Mouse (Mus musculus) induced T-regulatory cell, adult 2 months (primary cell): ENCODE data around the gene Fam83g.
A peak's percentile ranks its signal among the peaks of the same experiment; 100 is the strongest.

ENCODE experiments used
- DNase-seq: peaks from one replicate; pipeline ENCODE4 v3.0.0-alpha.2; 2012; ENCODE audit warnings: low read depth

The Fam83g gene

DNA sequence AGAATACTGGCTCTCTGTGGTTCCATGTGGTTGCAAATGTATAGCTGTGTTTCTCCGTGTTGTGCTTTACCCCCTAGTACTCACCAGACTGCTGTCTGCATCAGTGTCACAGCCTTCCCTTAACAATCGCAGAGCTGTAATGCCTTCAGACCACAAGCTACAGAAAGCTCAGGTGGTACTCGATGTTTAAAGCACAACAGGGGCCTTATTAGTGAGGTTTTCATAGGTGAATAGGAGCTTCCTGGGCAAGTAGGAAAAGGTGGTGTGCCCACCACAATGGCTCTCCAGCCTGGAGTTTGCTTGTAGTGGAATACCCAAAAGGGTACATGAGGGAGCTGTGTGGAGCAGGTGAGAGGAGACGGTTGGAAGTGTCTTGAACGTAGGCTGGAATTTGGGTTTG is 31.7 kb upstream of the Fam83g start:
- peak; percentile 60 for DNase-seq

DNA sequence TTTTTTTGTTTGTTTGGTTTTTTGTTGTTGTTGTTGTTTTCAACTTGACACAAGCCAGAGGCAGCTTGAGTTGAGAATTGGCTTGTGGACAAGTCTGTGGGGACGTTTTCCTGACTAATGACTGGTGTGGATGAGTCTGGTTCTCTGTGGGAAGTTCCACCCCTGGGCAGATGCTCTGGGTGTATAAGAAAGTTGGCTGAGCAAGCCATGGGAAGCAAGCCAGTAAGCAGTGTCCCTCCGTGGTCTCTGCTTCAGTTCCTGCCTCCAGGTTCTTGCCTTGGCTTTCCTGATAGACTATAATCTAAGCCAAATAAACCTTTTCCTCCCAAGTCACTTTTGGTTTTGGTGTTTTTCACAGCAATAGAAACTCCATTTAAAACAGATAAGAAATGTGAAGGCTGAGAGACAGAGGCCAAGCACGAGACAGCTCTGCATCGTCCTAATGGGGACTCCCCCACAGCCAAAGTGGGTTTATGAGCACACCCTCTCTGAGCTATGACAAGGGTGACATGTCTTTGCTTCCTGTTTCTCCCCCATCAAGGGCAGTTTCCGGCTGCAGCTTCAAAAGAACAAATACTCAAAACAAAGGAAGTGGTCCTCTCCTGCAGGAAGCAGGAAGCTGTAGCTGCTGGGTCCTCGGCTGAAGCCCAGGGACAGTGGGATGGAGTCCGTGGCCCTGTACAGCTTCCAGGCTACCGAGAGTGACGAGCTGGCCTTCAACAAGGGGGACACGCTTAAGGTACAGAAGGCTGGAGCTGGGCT is 31.0 kb upstream of the Fam83g start, which contains the start of gene Grap:
Gene Grap, plus strand, starts transcription at position 580 of the 762 bp plus-strand sequence.
- DNase-seq: peak; percentile 95

DNA sequence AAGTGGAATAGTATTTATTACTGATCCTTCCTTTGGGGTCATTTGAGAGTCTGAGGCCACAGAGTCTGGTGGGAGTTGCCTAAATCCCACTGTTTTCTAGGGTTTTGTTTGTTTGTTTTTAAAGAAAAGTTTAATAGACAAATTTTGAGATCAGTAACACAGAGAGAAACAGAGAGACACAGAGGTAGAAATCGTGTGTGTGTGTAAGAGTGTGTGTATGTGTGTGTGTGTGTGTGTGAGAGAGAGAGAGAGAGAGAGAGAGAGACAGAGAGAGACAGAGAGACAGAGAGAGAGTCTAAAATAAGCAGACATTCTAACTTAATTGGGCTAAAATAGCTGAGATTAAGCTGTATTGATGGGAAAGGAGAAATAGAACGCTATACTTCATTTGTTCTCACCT is 30.3 kb upstream of the Fam83g start:
- DNase-seq: no peak

DNA sequence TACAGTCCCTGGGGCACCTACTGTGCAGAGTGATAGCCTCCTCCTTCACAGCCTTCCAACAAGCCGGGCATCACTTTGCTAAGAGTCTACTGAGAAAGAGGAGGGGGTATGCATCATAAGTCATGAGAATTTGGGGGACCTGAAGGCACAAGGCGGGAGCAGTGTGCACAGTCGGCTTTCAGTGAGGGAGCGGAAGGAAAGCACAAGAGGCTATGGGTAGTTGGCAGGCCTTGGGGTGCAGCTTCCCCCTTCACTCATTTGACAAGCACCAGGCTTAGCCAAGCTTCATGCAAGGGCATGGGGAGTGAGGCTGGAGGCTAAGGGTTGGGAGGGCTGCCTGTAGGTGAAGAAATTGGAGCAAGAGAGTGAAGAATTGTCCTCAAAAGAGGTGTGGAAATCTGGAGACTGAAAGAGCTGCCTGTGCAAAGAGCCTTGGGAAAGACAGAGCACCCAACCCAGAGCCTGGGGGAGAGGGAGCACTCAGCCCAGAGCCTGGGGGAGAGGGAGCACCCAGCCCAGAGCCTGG is 29.0 kb upstream of the Fam83g start:
- DNase-seq: peak; percentile 60

DNA sequence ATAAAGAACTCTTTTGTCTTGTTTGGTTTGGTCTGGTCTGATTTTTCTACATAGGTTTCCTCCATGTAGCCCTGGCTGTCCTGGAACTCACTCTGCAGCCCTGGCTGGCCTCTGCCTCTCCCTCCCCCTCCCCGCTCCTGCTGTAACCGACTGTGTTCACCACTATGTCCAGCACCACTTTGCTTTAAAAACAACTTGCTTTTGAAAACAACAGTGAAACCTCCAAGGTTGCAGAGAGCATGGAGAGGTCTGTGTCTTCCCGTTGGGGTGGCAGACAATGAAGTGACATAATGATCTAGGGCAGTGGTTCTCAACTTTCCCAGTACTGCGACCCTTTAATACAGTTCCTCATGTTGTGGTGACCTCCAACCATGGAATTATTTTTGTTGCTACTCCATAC is 28.2 kb upstream of the Fam83g start:
- DNase-seq: no peak

DNA sequence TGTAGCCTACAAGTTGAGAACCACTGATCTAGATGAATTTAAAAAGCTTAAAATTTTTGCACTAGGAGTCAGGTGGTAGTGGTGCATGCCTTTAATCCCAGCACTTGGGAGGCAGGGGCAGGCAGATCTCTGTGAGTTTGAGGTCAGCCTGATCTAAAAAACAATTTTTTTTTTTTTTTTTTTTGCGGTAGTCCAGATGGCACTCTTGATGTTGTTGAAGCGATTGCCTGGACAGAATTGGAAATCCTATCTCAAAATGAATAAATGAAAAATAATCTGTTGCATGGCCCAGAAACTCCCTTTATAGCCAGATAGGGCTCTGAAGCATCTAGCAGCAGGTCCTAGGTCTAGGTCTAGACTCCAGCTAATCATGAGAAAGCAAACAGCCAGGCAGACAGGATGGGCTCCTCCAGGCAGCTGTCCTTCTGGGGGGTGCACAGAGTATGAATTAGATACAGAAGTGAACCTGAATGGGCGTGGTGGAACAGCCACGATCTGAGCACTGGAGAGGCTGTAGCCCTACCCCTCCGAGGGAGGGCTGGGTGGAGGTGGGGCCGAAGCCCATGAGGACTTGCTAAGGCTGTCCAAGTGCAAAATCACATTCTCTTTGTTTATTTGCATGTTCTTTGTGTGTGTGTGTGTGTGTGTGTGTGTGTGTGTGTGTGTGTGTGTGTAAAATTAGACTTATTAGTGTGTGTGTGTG is 27.6 kb upstream of the Fam83g start:
- peak; percentile 64 for DNase-seq

DNA sequence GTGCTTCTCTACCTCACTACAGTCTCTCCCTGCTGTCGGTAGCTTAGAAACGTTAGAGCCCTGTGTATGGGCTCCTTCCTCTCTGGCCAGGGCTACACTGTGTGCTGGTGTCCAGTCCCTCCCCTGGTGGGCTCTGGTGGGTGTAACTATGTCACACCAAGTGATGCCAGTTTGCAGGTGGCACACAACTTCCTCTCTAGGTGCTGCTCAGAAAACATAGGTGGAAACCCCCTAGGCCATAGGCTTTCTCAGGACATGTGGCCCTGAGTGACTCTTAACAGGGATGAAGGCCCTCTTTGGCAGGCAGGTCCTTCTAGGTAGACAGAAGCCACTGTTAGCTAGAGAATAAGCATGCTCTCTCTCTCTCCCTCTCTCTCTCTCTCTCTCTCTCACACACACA is 26.5 kb upstream of the Fam83g start:
- DNase-seq: peak; percentile 65

DNA sequence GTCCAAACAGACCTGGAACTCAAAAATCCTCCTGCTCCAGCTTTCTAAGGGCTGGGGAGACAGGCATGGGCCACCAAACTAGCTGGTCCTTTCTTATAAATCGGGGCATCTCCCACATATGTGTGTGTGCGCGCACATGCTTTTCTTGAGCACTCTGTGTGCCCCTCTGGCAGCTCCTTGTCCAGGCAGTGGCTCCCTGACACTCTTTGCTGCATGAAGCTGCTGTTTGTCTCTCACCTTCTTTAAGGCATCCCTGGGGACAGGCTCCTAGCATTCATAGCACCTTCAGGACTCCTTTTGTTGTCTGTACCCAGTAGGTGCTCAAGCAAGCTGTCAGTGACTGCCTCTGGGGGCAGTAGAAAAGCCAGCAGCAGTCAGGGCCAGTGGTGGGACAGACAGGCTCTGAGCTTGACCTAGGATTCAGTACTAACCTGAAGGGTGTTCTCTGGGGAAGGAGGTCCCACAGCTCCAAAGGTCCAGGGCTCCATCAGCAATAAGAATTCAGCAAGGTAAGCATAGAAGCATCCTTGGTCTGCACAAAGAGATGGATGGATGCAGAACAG is 25.4 kb upstream of the Fam83g start:
- no peak for DNase-seq

DNA sequence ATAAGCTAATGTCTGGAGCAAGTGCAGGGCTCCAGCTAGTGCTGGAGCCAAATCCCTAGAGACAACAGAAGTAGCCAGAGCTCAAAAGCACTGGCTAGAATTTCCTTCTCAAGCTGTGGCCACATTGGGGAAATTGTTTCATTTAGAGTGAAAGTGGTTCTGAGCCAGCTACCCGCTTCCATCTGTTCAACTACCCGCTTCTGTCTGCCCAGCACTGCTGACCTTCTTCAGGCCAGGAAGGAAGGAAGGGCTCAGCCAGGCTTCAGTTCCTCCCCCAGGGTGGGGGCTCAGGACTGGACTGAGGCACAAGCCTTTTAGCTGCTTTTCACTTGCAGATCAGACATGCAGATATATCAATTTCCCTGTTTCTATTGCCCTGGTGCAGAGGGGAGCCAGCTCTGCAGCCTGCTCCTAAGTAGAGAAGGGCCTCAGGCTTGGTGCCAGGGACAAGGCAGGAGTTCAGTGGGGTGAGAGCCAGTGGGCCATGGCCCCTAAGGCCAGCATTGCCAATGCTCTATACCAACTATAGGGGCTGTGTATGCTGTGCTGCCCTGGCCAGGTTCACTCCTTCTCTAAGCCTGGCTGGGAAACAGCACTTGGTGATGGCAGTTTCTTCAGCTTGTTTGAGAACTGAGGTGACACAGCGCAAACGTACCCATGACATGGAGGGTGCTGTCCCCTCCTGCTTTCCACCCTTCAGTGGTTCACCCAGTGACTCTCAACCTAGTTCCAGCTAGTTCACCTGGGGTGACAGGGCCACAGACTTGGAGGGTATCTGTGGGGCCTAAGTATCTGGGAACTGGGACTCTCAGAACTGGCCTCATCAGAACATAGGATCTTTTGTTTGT is 24.7 kb upstream of the Fam83g start:
- peak; percentile 49 for DNase-seq

DNA sequence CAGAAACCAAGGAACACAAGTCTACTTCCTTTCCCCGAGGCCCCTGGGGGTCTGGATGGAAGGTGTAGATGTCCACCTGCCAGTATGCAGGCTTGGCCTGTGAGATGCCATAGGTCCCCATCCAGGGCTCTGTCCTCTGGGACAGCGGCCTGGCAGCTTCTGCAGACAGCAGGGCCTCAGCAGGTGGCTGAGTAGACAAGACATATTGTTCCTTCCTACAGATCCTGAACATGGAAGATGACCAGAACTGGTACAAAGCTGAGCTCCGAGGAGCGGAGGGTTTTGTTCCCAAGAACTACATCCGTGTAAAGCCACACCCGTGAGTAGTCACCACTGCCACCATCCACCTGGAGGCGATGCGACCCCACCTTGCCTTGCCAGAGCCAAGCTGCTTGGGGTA is 23.9 kb upstream of the Fam83g start:
- no peak for DNase-seq

DNA sequence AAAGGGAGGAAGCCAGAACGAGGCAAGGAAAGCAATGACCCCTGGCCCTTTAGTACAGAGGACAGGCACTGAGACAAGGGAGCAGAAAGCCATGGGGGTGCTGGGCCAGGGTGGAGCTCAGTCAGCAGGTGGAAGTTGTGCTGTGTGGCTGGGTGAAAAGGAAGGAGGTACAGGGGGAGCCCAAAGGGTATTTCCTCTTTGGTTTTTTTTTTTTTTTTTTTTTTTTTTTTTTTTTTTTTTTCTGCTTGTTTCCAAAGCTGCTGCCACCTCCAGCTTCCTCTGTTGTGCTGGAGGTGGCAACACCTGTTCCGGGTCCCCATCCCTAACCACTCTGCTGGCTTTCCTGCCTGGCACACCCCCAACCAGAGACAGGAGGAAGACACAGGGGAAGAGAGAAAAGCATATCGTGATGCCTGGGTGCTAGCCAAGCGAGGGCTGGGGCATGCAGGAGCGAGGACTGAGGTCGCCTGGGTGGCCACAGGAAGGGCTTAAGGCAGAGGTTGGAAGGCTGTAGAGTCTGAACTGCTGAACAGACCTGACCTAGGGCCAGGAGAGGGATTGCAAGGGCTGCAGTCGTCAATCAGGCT is 23.0 kb upstream of the Fam83g start:
- DNase-seq: peak; percentile 82

DNA sequence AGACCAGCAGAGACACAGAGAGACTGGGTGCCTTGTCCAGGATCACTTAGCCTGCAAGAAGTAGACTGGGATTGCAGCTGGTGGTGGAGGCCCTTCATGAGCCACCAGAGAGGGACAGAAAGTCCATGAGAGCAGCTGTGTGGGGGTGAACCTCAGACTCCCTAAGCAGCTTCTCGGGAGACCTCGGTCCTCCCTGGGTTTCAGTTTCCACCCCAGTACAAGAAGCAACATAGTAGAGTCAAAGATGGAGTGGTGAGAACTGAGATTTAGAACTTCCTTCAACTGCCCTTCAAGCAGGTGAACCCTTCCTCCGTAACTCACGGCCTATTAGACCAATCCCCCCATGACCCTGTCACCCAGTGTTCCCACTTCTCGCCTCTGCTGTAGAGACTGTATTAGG is 21.7 kb upstream of the Fam83g start:
- DNase-seq: no peak

DNA sequence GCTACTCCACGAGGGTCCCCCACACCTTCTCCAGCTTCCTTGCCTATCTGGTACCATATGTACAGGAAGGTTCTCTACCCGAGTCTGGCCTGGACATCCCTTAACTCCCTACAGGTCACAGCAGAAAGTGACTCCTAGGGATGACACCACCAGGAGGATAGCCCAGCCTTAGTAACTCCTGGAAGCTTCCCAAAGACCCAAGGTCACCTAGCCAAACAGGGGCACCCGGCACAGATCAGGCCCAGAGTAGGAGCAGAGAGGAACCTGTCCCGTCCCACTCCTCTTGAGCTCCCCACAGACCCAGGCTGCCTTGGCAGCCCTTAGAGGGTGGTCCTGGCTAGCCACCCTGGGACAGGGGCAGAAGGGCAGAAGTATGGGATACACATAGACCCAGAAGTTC is 18.5 kb upstream of the Fam83g start:
- no peak for DNase-seq

DNA sequence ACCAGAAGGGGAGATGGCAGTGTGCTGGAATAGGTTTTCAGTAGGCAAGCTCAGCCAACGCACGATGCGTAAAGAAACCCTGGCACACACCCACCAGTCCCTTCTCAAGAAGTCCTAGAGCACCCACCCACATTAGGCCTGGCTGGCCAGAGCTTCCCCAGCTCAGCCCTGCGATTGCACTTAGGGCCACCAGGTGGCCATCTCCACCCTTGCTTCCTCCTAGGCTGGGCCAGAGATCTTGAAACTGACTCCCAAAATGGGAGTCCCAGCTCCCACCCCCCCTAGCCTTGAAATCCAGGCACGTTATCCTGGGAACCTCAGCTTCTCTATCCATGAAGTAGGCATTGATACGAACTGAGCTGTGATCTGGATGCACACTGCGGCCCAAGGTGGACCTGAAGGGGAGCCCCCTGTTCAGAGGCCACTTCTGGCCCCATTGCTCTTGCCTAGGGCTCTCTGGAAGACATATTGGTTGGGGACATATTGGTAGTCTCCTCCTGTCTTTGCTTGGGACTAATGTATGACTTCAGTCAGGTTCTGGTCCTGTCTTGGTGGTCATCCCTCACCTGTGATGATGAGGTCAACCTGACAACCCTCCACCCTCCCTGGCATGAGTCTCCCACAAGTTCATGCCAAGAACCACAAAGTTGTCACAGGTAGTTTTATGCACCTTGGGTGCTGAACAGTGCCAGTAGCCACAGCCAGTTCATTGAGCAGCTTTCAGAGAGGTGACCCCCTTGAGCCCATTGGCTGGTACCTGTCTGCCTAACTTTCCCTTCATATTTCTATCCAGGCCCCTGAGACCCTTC is 17.7 kb upstream of the Fam83g start:
- peak; percentile 70 for DNase-seq

DNA sequence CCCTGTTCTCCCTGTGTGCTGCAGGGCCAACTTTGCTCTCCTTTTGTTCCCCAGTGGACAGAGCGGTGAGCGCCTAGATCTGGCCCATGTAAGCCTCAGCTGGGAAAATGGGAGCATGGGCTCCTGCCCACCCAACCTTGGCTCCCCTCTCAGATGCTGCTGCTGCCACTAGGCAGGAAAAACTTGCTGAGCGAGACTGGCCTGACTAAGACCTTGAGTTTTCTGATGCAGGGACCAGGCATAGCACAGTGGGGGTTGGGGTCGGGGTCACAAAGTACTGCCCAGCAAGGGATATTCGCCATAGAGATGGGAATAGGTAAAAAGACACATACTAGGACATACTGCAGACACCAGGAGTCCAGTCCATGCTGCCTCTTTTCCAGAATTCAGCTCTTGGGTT is 16.6 kb upstream of the Fam83g start:
- no peak for DNase-seq

DNA sequence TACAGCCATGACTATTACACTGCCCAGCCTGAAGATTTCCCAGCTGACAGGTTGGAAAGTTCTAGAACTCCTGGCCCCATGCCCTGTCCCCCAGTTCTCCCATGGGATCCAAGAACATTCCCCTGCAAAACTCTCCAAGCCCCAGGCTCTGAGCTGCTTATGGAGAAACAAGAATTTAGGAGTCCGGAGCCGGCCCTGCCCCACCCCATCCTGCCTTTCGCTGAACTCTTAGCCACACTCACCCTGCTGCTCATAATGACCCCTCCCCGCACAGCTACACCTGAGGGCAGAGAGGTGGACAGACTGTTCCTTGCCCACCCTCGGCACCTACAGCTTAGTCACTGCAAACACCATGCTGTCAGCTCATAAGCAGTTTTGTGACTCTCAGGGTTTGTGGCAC is 16.1 kb upstream of the Fam83g start:
- no peak for DNase-seq

DNA sequence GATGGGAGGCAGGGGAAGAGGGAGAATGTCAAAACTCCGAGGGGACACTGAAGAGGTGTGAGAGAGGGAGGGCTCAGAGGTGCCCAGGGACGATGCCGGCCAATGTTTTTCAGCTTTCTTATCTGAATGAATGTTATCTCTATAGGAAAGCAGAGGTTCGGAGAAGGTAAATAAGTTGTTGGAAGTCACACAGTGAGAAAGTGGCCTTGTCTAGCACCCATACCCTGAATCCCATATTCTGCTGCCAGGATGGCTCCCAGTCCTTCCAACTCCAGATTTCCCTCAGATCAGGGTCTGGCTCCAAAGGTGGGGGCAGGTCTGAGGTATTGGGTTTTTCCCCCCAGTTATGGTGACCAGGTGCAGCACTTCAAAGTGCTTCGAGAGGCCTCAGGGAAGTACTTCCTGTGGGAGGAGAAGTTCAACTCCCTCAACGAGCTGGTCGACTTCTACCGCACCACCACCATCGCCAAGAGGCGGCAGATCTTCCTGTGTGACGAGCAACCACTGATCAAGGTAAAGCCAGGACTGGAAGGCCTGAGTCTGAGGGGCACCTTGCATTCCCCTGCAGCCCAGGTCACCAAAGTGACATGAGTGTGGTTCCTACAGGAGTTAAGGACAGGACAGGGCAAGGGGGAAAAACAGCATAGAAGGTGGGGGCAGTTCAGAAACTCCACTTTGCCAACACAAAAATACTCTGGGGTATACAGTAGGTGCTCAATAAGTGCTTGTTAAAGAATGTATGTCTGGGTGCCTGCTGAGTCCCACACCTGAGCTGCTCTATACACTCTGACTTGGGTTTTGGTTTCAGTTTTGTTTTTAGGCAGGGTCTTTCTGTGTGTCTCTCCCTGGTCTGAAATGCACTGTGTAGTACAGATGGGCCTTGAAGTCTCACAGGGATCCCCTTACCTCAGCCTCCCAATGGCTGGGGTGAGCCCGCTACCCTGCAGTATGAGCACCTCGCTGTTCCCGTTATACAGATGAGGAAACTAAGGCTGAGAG is 14.1 kb upstream of the Fam83g start:
- DNase-seq: peak; percentile 84

DNA sequence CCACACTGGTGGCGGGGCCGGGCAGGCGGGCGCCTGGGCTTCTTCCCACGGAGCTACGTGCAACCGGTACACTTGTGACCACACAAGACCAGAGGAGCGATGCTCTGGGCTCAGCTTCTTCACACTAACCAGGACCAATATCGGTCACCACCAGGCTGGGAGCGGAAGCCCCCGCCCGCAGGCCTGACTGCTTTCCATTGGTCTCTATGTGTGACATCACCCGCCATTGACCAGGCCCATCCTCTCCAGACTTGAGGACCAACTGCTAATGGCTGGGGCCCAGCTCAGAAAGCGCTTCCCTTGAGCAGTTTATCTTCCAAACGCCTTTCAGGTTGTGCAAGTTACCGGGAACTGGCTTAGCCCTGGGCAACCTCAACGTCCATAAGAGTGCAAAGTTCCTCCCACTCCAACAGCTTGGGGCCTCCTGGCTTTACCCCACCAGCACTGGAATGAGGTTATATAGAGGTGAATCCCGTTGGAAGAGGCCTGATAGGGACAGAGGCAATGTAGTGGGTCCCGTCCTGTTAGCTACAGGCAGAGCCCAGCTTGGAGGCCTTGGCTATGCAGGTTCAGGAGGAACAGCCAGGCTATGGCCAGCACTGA is 12.0 kb upstream of the Fam83g start:
- peak; percentile 10 for DNase-seq

DNA sequence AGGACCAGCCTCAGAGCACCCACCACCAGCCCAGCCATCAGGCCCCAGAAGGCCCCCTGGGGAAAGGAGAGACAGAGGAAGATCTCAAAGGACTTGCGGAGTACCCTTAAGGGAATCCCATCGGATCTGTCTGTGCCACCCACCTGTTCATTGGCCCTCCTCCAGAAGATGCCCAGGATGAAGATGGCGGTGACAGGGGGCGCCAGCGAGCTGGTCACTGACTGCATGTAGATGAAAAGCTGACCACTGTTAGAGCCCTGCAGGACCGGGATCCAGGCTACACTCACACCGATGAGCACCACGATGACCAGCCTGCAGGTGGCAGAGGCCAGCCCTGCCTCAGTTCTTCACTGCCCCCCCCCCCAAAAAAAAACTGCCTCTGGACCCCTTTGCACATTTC is 10.2 kb upstream of the Fam83g start:
- DNase-seq: peak; percentile 41
